Mouse (Mus musculus) C2C12 (cell line): ENCODE measurements around the gene Sec14l1. TPM values are rescaled to one million over a fixed set of nuclear protein-coding genes. Genes with fewer than 3 reads are reported as not detected.

Experiments used
- H3K27me3 ChIP-seq: one replicate; pipeline ENCODE4 v1.6.1; 2011; ENCODE audit not compliant: control insufficient read depth, insufficient read depth, insufficient read length
- H3K36me3 ChIP-seq: one replicate; pipeline ENCODE4 v1.6.1; 2011; ENCODE audit not compliant: control insufficient read depth, insufficient read depth
- H3K4me3 ChIP-seq: one replicate; pipeline ENCODE4 v1.5.1; 2011; ENCODE audit warnings: mild to moderate bottlenecking, control low read depth; ENCODE audit not compliant: poor library complexity, insufficient read depth, severe bottlenecking
- H3K79me2 ChIP-seq: one replicate; pipeline ENCODE4 v1.6.1; 2011; ENCODE audit not compliant: control insufficient read depth, insufficient read depth
- H3K79me3 ChIP-seq: one replicate; pipeline ENCODE4 v1.6.1; 2011; ENCODE audit warnings: low read depth, control low read depth
- H3ac ChIP-seq: one replicate; pipeline ENCODE3; 2011; ENCODE audit warnings: low read depth; ENCODE audit not compliant: control insufficient read depth, insufficient read length
- CEBPB ChIP-seq: IDR thresholded peaks from one replicate; pipeline ENCODE4 v1.6.1; 2011; ENCODE audit warnings: low read depth, mild to moderate bottlenecking, control low read depth, moderate library complexity
- CTCF ChIP-seq: IDR thresholded peaks from one replicate; pipeline ENCODE4 v1.5.1; 2011; ENCODE audit not compliant: control insufficient read depth, insufficient read depth, insufficient read length
- FOSL1 ChIP-seq: IDR thresholded peaks from one replicate; pipeline ENCODE4 v1.8.0; 2011; ENCODE audit warnings: mild to moderate bottlenecking, low read length; ENCODE audit not compliant: poor library complexity, insufficient read depth, severe bottlenecking
- MAX ChIP-seq: IDR thresholded peaks from one replicate; pipeline ENCODE4 v1.6.1; 2011; ENCODE audit warnings: mild to moderate bottlenecking, control low read depth
- MYOD1 ChIP-seq: IDR thresholded peaks from one replicate; pipeline ENCODE4 v1.6.1; 2011; ENCODE audit warnings: low read depth; ENCODE audit not compliant: control insufficient read depth, insufficient read length
- MYOG ChIP-seq: IDR thresholded peaks from one replicate; pipeline ENCODE4 v1.6.1; 2011; ENCODE audit not compliant: control insufficient read depth, insufficient read length; ENCODE audit errors: extremely low read depth
- USF1 ChIP-seq: IDR thresholded peaks from one replicate; pipeline ENCODE4 v1.6.1; 2011; ENCODE audit warnings: low read depth, mild to moderate bottlenecking, control low read depth, moderate library complexity
- polyA plus RNA-seq: library from polyadenylated mRNA; unstranded; fragments of >200 nt; fragmentation: generic; extraction: Trizol; gene quantifications from one replicate; pipeline ENCODE4 v1.2.1, GENCODE M21; 2012; ENCODE audit warnings: missing spikeins

Sec14l1 gene
- polyA plus RNA-seq, 1 experiment = 41.9 TPM

DNA sequence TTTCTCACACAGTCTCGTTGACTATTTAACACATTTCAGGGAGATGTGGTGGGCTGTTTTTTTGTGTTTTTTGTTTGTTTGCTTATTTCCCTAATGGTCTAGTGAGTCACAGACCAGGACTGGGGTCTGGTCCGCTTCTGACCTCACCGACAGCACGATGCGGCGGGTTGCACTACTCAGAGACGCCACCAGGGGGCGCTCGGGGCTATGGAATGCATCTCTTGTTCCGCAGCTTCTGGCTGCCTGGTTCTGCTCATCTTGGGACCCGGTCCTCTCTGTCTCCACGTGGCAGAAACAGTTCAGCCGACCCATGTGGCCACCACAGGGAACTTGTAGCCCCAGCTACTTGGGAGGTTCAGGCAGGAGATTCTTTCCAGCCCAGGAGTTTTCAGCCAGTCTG lies 42.8 kb upstream of the Sec14l1 start:
- TF ChIP-seq CTCF (peak; percentile 93), MAX (peak; percentile 90), MYOD1 (no peak), USF1 (peak; percentile 3)
- peaks cover 1% of the 10 kb centered on the region for H3K36me3 ChIP-seq
- H3K4me3 ChIP-seq = no peak overlapping the region
- H3K79me2 ChIP-seq = peaks cover 12% of the 10 kb centered on the region
- no peaks in the 10 kb centered on the region for H3K27me3 ChIP-seq
- H3K79me3 ChIP-seq = peaks cover 5% of the 10 kb centered on the region
- H3ac ChIP-seq = no peak overlapping the region

DNA sequence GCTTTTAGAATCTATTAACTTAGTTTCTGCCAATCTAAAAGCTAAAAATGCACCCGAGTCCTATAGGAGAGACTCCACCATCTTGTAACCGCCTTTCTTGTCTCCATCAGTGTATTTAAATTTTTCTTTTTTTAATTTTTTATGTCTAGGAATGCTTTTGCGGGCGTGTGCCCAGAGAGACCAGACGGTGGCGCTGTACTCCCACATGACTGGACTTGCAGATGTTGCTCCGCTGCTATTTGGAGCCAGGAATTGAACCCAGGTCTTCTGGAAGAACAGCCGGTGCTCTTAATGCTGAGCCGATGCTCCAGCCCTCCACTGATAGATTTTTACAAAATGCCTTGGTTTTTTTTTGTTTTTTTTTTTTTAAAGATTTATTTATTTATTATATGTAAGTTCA lies 41.5 kb upstream of the Sec14l1 start:
- no peaks in the 10 kb centered on the region for H3K27me3 ChIP-seq

DNA sequence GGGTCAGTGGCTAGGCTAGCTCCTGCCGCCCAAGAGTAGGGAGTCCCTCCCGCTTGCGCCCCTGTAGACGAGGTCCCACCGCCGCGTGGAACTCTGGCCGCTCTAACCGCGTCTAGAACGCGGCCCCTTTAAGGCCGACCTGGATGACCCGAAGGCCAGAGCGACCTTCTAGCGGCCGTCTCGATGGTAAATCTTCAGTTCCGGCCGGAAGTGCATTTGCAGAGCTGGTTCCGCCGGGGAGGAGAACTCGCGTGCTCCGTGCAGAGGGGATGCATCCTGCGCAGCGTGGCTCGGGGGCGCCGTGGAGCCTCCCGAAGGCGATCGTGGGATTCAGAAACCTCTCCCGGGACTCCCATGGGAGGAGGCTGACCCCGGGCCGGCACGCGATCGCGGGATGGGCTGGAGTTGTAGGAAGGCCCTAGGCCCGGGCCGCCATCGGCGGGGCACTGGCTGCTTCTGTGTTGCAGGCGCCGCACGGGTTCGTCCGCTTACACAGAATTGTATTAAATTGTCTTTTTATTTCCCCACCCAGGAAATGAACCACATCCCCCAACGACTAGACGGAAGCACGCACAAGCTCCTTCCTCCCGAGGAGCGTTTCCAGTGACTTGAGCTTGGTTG lies 38.3 kb upstream of the Sec14l1 start:
- TF ChIP-seq USF1 (no peak), MAX (peak; percentile 89)
- Histone ChIP-seq H3K27me3 (no peaks in the 10 kb centered on the region), H3K79me3 (peaks cover 33% of the 10 kb centered on the region), H3K4me3 (peak overlapping the region; percentile 97), H3K36me3 (peaks cover 40% of the 10 kb centered on the region), H3ac (peak overlapping the region; percentile 83), H3K79me2 (peaks cover 49% of the 10 kb centered on the region)

More for the DNA sequence above, 41.5 kb upstream of the Sec14l1 start:
- peaks cover 18% of the 10 kb centered on the region for H3K79me3 ChIP-seq
- H3K79me2 ChIP-seq = peaks cover 25% of the 10 kb centered on the region
- TF ChIP-seq FOSL1 = no peak
- TF ChIP-seq CTCF = no peak
- no peak for TF ChIP-seq MYOD1
- no peak for TF ChIP-seq MAX
- TF ChIP-seq CEBPB = no peak
- no peak for TF ChIP-seq USF1
- TF ChIP-seq MYOG = no peak
- H3K36me3 ChIP-seq = peaks cover 14% of the 10 kb centered on the region
- H3K4me3 ChIP-seq = no peak overlapping the region
- H3ac ChIP-seq = no peak overlapping the region

DNA sequence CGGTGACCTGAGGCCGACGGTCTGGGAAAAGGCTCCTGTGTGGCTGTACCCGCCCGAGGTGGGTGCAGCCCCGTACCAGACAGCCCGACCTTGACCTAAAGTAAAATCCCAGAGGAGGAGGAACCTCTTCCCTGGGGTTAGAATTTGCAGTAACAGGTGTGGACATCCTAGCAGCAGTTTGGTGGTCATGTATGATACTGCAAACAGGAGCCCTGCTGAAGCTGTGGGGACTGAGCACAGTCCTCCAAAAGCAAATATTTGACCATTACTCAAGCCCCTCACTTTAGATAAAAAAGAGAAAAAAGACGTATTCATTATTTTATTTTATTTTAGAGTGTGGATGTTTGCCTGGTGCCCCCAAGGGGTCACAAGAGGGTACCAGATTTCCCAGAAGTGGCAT lies 37.7 kb upstream of the Sec14l1 start:
- no peak for TF ChIP-seq USF1
- no peak for TF ChIP-seq CTCF
- no peak for TF ChIP-seq MYOD1
- TF ChIP-seq CEBPB = no peak
- no peak for TF ChIP-seq MAX
- TF ChIP-seq MYOG = no peak
- TF ChIP-seq FOSL1 = no peak
- Histone ChIP-seq H3K27me3 (no peaks in the 10 kb centered on the region), H3K79me2 (peaks cover 53% of the 10 kb centered on the region), H3K36me3 (peaks cover 40% of the 10 kb centered on the region), H3K4me3 (peak overlapping the region; percentile 97), H3K79me3 (peaks cover 33% of the 10 kb centered on the region), H3ac (peak overlapping the region; percentile 81)

DNA sequence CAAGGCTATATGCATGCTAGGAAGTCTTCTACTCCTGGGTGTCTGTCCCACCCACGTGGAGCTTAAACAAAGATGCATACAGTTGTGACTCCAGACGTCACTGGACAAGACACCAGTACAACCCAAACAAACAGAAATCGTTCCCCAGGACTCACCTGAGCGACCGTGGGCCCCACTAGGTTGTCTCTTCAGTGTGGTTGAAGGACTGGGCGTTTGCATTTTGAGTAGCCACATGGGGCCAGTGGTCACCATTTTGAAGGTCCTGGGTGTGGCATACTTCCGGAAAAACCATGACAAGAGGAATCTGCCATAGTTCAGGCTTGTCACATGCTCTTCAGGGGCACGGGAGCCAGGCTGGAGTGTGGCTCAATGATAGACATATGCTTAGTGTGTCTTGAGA lies 37.1 kb upstream of the Sec14l1 start:
- TF ChIP-seq CEBPB = no peak
- no peak for TF ChIP-seq CTCF
- no peak for TF ChIP-seq USF1
- TF ChIP-seq MAX = no peak
- TF ChIP-seq MYOG = no peak
- no peak for TF ChIP-seq FOSL1
- no peak for TF ChIP-seq MYOD1
- Histone ChIP-seq H3K4me3 (peak overlapping the region; percentile 97), H3K79me2 (peaks cover 59% of the 10 kb centered on the region), H3K27me3 (no peaks in the 10 kb centered on the region), H3K36me3 (peaks cover 40% of the 10 kb centered on the region), H3K79me3 (peaks cover 33% of the 10 kb centered on the region), H3ac (peak overlapping the region; percentile 70)

DNA sequence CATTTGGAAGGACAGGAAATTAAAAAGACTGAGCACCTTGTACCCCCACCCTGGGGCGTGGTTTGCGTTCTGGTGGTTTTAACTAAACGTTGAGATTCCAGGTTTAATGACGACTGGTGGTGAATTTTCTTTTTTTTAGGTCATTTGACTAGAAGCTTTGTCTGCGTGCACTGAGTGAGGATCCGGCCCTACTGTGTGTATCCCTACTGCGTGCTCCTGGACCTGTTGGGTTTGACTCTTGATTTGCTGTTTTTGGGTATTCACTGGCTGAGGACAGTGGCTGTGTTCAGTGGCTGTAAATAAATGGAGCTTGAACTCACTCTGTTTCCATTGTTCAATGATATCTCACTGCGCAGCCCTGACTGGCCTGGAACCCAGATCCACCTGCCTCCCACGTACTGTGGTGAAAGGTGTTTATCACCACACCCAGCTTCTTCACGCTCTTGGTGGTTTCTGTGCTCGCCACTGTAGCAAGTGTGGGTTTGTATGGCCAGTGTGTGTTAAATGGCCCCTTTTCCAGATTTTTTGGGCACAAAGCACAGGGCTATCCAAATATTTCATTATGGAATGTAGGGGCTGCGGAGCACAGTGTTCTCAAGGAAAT lies 36.2 kb upstream of the Sec14l1 start:
- H3K79me3 ChIP-seq = peaks cover 33% of the 10 kb centered on the region
- peaks cover 59% of the 10 kb centered on the region for H3K79me2 ChIP-seq
- peaks cover 41% of the 10 kb centered on the region for H3K36me3 ChIP-seq
- H3ac ChIP-seq = no peak overlapping the region
- no peaks in the 10 kb centered on the region for H3K27me3 ChIP-seq
- H3K4me3 ChIP-seq = no peak overlapping the region
- TF ChIP-seq FOSL1 (no peak), MYOD1 (no peak), MAX (no peak), CEBPB (no peak), CTCF (no peak), USF1 (no peak), MYOG (no peak)
